Mouse (Mus musculus) testis, adult 2 months (tissue): ENCODE data around the gene Prl2a1. TPM values are rescaled to one million over a fixed set of nuclear protein-coding genes. Genes with fewer than 3 reads are reported as not detected.
"Not testable (repeated sequence)": the region's sequence is repeated elsewhere in the genome, so short reads cannot be mapped to it uniquely, and the experiment has no call there.

Experiments
- H3K27ac ChIP-seq: fragments of 200-500 bp; 2 replicates; pipeline ENCODE4 v1.5.1; 2012; ENCODE audit warnings: low read depth, low read length; ENCODE audit not compliant: control insufficient read depth, insufficient read depth
- H3K27me3 ChIP-seq: fragments of 200-500 bp; 2 replicates; pipeline ENCODE4 v1.6.1; 2012; ENCODE audit warnings: mild to moderate bottlenecking, low read length, moderate library complexity; ENCODE audit not compliant: control insufficient read depth, insufficient read depth
- H3K36me3 ChIP-seq: fragments of 200-500 bp; 2 replicates; pipeline ENCODE4 v1.6.1; 2012; ENCODE audit warnings: mild to moderate bottlenecking, low read length; ENCODE audit not compliant: control insufficient read depth, insufficient read depth
- H3K4me1 ChIP-seq: fragments of 200-500 bp; 2 replicates; pipeline ENCODE4 v1.6.1; 2012; ENCODE audit warnings: low read length; ENCODE audit not compliant: control insufficient read depth, insufficient read depth
- H3K4me3 ChIP-seq: fragments of 200-500 bp; 2 replicates; pipeline ENCODE4 v1.5.1; 2012; ENCODE audit warnings: low read depth, mild to moderate bottlenecking, low read length, moderate library complexity, mixed read lengths; ENCODE audit not compliant: control insufficient read depth
- CTCF ChIP-seq: fragments of 200-500 bp; IDR thresholded peaks from 2 replicates; pipeline ENCODE4 v1.5.1; 2012; ENCODE audit warnings: low read depth, mild to moderate bottlenecking, inconsistent platforms, low read length, moderate library complexity; ENCODE audit not compliant: control insufficient read depth, insufficient read depth, insufficient replicate concordance
- POLR2A ChIP-seq: fragments of 200-500 bp; IDR thresholded peaks from 2 replicates; pipeline ENCODE4 v1.6.1; 2012; ENCODE audit warnings: low read depth, mild to moderate bottlenecking, inconsistent platforms, low read length, moderate library complexity; ENCODE audit not compliant: control insufficient read depth
- polyA plus RNA-seq: library from polyadenylated mRNA; depleted of rRNA; stranded (reverse); fragments of >200 nt; gene quantifications from 2 replicates; pipeline ENCODE4 v1.2.3, GENCODE M21; 2012; rRNA removed

Prl2a1 gene
- polyA plus RNA-seq, result not detected in 2 replicates

DNA sequence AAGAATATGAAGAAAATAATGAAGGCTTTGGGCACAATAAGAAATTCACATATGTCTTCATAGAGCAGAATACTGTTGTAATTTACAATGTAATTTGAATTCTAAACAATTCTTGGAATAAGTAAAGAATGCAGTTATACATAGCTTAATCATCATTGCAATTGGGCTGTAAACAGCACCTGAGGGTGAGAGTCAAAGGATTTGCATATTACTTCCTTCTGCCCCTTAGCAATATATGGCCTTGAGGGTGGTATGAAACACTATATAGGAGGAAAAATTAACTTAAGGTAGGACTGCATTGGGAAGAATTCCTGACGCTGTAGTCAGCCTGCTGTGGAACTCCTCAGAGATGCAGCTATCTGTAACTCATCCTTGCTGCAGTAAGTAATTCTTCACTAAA lies at the start of gene Prl2a1:
Gene Prl2a1 (plus strand): TSS at position 301 of the 400 bp plus-strand sequence.
- no peak for TF ChIP-seq POLR2A
- no peaks in the 10 kb centered on the region for H3K27me3 ChIP-seq
- no peaks in the 10 kb centered on the region for H3K36me3 ChIP-seq
- no peak within 1 kb of the TSS for H3K4me3 ChIP-seq
- no peaks in the 10 kb centered on the region for H3K4me1 ChIP-seq
- H3K27ac ChIP-seq, result no peak within 1 kb of the TSS

DNA sequence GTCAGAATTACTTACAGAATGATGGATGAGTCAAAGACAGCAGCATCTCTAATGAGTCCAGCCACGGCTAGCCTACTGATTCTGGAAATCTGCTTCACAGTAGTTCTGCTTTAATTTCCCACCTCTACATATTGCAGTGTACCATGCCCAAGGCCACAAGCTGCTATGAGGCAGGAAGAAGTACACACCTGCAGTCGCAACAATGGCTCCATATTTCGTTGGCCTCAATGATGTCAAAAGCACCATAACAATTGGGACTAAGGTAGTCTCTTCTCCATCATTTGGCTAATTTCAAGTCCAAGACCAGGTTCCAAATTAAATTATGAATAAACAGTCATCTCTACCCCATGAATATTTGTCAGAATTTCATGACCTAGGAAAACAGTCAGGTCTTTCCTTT lies 20.8 kb upstream of the Prl2a1 start, which contains the start of gene Prl7c1:
Gene Prl7c1 (minus strand): TSS at position 101 of the 400 bp plus-strand sequence.
- not testable (repeated sequence) for H3K27me3 ChIP-seq, H3K27ac ChIP-seq, H3K36me3 ChIP-seq, H3K4me1 ChIP-seq, H3K4me3 ChIP-seq

DNA sequence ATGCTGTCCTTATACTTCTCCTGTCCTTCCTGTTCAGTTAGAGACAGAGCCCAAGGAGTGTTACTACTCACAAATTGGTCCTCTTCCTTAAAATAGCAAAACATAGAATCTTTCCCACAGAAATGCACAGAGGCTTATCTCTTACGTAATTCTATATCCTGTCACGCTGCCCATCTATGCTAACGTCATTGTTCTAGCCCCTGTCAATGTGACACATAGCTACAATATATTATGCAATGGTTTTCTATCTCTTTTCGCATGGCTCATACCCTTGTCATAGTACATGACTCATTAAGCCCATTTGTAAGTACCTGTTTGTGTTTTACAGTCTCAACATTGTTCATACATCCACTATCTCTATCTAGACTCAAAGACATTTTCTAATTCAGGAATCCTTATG lies 2.2 kb upstream of the Prl2a1 start:
- TF ChIP-seq POLR2A (no peak), CTCF (no peak)
- no peaks in the 10 kb centered on the region for H3K36me3 ChIP-seq
- no peak overlapping the region for H3K27ac ChIP-seq
- H3K27me3 ChIP-seq, result no peaks in the 10 kb centered on the region
- no peaks in the 10 kb centered on the region for H3K4me1 ChIP-seq
- no peak overlapping the region for H3K4me3 ChIP-seq

DNA sequence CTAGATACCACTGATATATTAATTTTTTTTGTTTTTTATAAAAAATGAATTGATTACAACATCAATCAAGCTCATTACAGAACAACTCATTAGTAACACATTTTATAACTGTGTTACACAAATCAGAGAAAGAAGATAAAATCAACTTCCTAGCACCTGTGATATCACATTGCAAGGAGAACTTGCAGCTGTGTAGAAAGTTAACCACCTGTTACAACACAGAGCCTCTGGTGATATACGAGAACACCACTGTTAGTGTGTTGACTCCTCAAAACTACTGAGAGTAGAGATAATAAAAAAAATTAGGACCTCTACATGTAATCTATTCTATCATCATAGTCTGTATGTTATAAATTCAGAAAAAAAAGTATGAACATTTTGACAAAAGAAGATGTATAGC lies 1.3 kb downstream of the Prl2a1 start:
- TF ChIP-seq CTCF, result no peak
- no peak for TF ChIP-seq POLR2A
- Histone ChIP-seq H3K27ac (no peak overlapping the region), H3K4me1 (no peaks in the 10 kb centered on the region), H3K36me3 (no peaks in the 10 kb centered on the region), H3K4me3 (no peak overlapping the region), H3K27me3 (no peaks in the 10 kb centered on the region)

DNA sequence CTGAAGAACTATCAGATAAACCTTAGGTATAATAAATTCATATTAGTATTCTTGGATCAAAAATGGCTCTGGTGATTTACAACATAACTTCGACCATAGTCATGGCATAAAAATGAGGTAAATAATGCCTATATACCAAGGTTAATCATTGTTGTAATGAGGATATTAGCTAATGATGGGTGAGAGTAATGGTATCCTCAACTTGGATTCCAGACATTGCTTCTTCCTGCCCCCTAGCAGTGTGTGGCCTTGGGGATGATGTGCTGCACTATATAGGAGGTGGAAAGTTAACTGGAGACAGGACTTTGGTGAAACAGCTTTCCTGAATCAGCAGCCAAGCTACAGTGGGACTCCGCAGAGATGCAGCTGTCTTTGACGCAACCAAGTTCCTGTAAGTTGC lies 47.6 kb downstream of the Prl2a1 start, which contains the start of gene Prl2c1:
Gene Prl2c1 (plus strand): TSS at position 301 of the 400 bp plus-strand sequence.
- no peaks in the 10 kb centered on the region for H3K27me3 ChIP-seq
- TF ChIP-seq POLR2A, result no peak
- no peak for TF ChIP-seq CTCF

More for the DNA sequence above, 47.6 kb downstream of the Prl2a1 start, which contains the start of gene Prl2c1:
- no peak within 1 kb of the TSS for H3K27ac ChIP-seq
- no peaks in the 10 kb centered on the region for H3K4me1 ChIP-seq
- no peak within 1 kb of the TSS for H3K4me3 ChIP-seq
- no peaks in the 10 kb centered on the region for H3K36me3 ChIP-seq

Other genes starting within 250 kb of the Prl2a1 start
- gene Prl8a9, start 237.0 kb upstream of the Prl2a1 start, polyA plus RNA-seq, result not detected in 2 replicates
- gene Prl8a1, start 219.5 kb upstream of the Prl2a1 start, polyA plus RNA-seq, result not detected in 2 replicates
- not detected in 2 replicates for gene Prl7b1, start 191.1 kb upstream of the Prl2a1 start, polyA plus RNA-seq
- not detected in 2 replicates for gene Prl7a1, start 159.2 kb upstream of the Prl2a1 start, polyA plus RNA-seq
- not detected in 2 replicates for gene Prl7a2, start 133.6 kb upstream of the Prl2a1 start, polyA plus RNA-seq
- not detected in 2 replicates for gene Prl7d1, start 84.9 kb upstream of the Prl2a1 start, polyA plus RNA-seq
- gene Prl7c1, start 20.9 kb upstream of the Prl2a1 start, polyA plus RNA-seq, result not detected in 2 replicates
- gene Prl2c1, start 47.7 kb downstream of the Prl2a1 start, polyA plus RNA-seq, result not detected in 2 replicates
- not detected in 2 replicates for gene Prl4a1, start 214.6 kb downstream of the Prl2a1 start, polyA plus RNA-seq